Mouse (Mus musculus): ENCODE results near the gene Trank1. TPM values are rescaled to one million over a fixed set of nuclear protein-coding genes. Genes with fewer than 3 reads are reported as not detected.

The Trank1 gene
- polyA plus RNA-seq (2012; rRNA removed), result 59.5 and 68.2 TPM in 2 replicates

- DNase-seq (ENCODE audit: low read depth), result peak; percentile 51
- TF ChIP-seq POLR2A (IDR thresholded peaks at IDR 0.05; ENCODE audit: borderline replicate concordance, extremely low read depth, insufficient read depth, insufficient read length, poor library complexity, severe bottlenecking), result no peak
- TF ChIP-seq CTCF (IDR thresholded peaks at IDR 0.05; ENCODE audit: borderline replicate concordance, extremely low read depth, insufficient read depth, insufficient read length), result no peak
These were observed at the start of gene Trank1 for GRCm38 (mm10) chr9:111311031-111311842. Gene Trank1, plus strand, starts transcription at chr9:111311739.

- TF ChIP-seq POLR2A (IDR thresholded peaks at IDR 0.05; ENCODE audit: borderline replicate concordance, extremely low read depth, insufficient read depth, insufficient read length, poor library complexity, severe bottlenecking), result no peak
- no peak for TF ChIP-seq CTCF (IDR thresholded peaks at IDR 0.05; ENCODE audit: borderline replicate concordance, extremely low read depth, insufficient read depth, insufficient read length)
- DNase-seq (ENCODE audit: low read depth), result no peak
These were observed 43.5 kb upstream of the Trank1 start for GRCm38 (mm10) chr9:111267998-111268397.

DNA sequence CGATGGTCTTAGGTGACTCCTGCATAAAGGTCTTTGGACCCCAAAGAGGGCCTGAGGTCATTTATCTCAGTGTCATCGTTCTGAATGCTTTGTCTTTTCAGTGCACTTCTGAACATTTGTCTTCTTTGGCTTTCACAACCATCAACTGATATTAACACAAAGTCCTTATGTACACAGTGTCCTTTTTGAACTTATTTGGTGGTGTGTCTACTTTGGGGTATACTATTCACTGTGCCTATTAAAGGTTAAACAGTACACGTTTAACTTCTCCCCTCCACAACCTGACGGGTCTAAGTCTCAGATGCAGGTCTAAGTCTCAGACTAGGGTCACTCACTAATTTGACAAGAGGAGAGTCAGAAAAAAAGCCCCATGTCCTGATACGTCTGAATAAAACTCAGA lies 40.9 kb upstream of the Trank1 start:
- TF ChIP-seq CTCF (IDR thresholded peaks at IDR 0.05; ENCODE audit: borderline replicate concordance, extremely low read depth, insufficient read depth, insufficient read length) (no peak), POLR2A (IDR thresholded peaks at IDR 0.05; ENCODE audit: borderline replicate concordance, extremely low read depth, insufficient read depth, insufficient read length, poor library complexity, severe bottlenecking) (no peak)
- DNase-seq (ENCODE audit: low read depth), result no peak

GRCm38 (mm10) chr9:111271056-111271433 lies 40.5 kb upstream of the Trank1 start:
- no peak for DNase-seq (ENCODE audit: low read depth)
- no peak for TF ChIP-seq POLR2A (IDR thresholded peaks at IDR 0.05; ENCODE audit: borderline replicate concordance, extremely low read depth, insufficient read depth, insufficient read length, poor library complexity, severe bottlenecking)
- TF ChIP-seq CTCF (IDR thresholded peaks at IDR 0.05; ENCODE audit: borderline replicate concordance, extremely low read depth, insufficient read depth, insufficient read length), result no peak

- peak; percentile 78; the same call in 1 of the 2 replicates for TF ChIP-seq POLR2A (IDR thresholded peaks at IDR 0.05; ENCODE audit: borderline replicate concordance, extremely low read depth, insufficient read depth, insufficient read length, poor library complexity, severe bottlenecking)
- no peak for TF ChIP-seq CTCF (IDR thresholded peaks at IDR 0.05; ENCODE audit: borderline replicate concordance, extremely low read depth, insufficient read depth, insufficient read length)
- peak; percentile 100 for DNase-seq (ENCODE audit: low read depth)
These were observed 39.9 kb upstream of the Trank1 start, which contains the start of the genes Mlh1 and Epm2aip1 for GRCm38 (mm10) chr9:111271434-111272160. Gene Mlh1, minus strand, starts transcription at chr9:111271791. Gene Epm2aip1, plus strand, starts transcription at chr9:111271929.

DNA sequence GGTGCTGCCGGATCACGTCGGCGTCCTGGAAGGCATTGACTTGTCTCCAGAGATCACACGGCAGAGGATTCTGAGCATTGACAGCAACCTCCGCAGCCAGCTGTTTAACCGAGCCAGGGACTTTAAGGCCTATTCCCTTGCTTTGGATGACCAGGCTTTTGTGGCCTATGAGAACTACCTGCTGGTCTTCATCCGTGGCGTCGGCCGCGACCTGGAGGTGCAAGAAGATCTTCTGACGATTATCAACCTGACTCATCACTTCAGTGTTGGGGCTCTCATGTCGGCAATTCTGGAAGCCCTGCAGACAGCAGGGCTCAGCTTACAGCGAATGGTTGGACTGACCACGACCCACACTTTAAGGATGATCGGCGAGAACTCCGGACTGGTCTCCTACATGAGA lies 39.2 kb upstream of the Trank1 start:
- no peak for DNase-seq (ENCODE audit: low read depth)
- no peak for TF ChIP-seq POLR2A (IDR thresholded peaks at IDR 0.05; ENCODE audit: borderline replicate concordance, extremely low read depth, insufficient read depth, insufficient read length, poor library complexity, severe bottlenecking)
- no peak for TF ChIP-seq CTCF (IDR thresholded peaks at IDR 0.05; ENCODE audit: borderline replicate concordance, extremely low read depth, insufficient read depth, insufficient read length)

- TF ChIP-seq CTCF (IDR thresholded peaks at IDR 0.05; ENCODE audit: borderline replicate concordance, extremely low read depth, insufficient read depth, insufficient read length), result no peak
- no peak for TF ChIP-seq POLR2A (IDR thresholded peaks at IDR 0.05; ENCODE audit: borderline replicate concordance, extremely low read depth, insufficient read depth, insufficient read length, poor library complexity, severe bottlenecking)
- DNase-seq (ENCODE audit: low read depth), result no peak
These were observed 38.3 kb upstream of the Trank1 start for GRCm38 (mm10) chr9:111272996-111273785.

DNA sequence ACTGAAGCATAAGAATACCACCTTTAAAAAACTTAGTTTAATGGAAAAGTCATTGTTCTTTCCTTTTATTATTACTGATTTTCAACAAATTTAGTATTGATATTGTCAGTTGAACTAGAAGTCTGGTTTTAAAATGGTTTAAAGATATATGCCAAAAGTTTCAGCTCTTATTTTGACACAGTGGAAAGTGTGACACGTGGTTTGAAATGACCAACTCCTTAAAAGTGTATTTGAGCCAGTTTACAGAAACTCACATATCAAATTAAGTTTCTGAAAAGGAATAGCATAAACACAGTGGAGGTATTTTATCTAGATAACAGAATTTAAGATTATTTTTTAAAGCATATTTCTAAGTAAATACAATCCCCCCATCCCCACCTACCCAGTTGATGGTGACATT lies 37.6 kb upstream of the Trank1 start:
- no peak for TF ChIP-seq CTCF (IDR thresholded peaks at IDR 0.05; ENCODE audit: borderline replicate concordance, extremely low read depth, insufficient read depth, insufficient read length)
- no peak for TF ChIP-seq POLR2A (IDR thresholded peaks at IDR 0.05; ENCODE audit: borderline replicate concordance, extremely low read depth, insufficient read depth, insufficient read length, poor library complexity, severe bottlenecking)

DNA sequence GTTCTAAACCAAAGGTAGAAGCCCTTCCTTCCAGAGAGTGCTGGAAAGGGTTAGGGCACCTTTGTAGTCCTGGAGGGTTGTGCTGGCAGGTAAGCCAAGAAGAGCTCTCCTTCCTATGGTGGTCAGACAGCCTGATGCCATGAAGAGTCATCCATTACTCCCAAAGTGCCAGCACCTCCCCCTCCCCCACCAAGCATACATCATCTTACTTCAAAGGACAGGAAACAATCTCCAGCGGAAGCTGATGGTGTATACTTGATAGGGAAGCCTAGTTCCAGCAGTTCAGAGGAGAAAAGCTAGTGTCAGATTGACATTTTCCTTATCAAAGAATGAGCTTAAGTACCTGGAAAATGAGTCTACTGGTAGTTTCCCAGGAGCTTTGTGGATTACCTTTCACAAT lies 36.4 kb upstream of the Trank1 start:
- no peak for DNase-seq (ENCODE audit: low read depth)
- no peak for TF ChIP-seq CTCF (IDR thresholded peaks at IDR 0.05; ENCODE audit: borderline replicate concordance, extremely low read depth, insufficient read depth, insufficient read length)
- no peak for TF ChIP-seq POLR2A (IDR thresholded peaks at IDR 0.05; ENCODE audit: borderline replicate concordance, extremely low read depth, insufficient read depth, insufficient read length, poor library complexity, severe bottlenecking)

More for the DNA sequence above, 37.6 kb upstream of the Trank1 start:
- DNase-seq (ENCODE audit: low read depth), result no peak

DNA sequence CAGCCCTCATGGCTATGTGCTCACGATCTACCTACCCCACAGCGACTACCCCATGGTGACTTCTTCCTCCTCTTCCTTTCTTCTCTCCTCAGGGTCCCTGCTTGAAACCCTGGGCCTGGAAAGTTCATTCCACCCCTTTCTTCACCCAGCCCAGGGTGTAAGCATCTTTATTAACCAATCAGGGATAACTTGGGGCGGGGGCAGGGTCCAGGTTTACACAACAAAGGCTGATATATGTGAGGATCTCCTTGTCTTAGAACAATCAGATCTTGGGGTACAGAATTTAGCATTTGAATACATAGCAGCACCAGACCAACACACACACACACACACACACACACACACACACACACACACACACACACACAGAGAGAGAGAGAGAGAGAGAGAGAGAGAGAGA lies 26.5 kb upstream of the Trank1 start:
- DNase-seq (ENCODE audit: low read depth), result no peak
- TF ChIP-seq CTCF (IDR thresholded peaks at IDR 0.05; ENCODE audit: borderline replicate concordance, extremely low read depth, insufficient read depth, insufficient read length), result no peak

GRCm38 (mm10) chr9:111285676-111286075 lies 25.9 kb upstream of the Trank1 start:
- peak; percentile 80 for DNase-seq (ENCODE audit: low read depth)
- TF ChIP-seq CTCF (IDR thresholded peaks at IDR 0.05; ENCODE audit: borderline replicate concordance, extremely low read depth, insufficient read depth, insufficient read length), result no peak
- no peak for TF ChIP-seq POLR2A (IDR thresholded peaks at IDR 0.05; ENCODE audit: borderline replicate concordance, extremely low read depth, insufficient read depth, insufficient read length, poor library complexity, severe bottlenecking)
